Comparison of ENCODE assay signal across 18 mouse cellular contexts in the genomic region with DNA sequence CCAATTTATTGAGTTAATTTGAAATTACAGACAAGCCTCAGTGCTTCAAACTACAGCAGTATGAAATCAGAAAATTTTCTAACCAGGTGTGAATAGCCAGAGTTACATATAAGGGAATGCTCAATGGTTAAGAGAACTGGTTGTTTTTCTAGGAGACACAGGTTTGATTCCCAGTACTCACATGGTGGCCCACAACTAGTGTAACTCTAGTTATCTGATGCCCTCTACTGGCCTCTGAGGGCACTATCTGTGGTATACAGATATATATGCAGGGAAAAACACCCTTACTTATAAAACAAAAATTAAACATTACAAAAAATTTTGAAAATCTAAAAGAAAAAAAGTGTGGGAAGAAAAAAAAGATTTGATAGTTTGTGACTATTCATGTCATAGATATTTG. TPM values are rescaled to one million over a fixed set of nuclear protein-coding genes. Genes with fewer than 3 reads are reported as not detected.
DNase-seq lines count a peak whose midpoint lies in the region; ATAC-seq and TF ChIP-seq lines count a peak whose summit lies in the region.
"Had no signal": no experiment of that assay in that cellular context is flagged by ENCODE, and none has a peak within 500 bp of the region (broad histone marks: within the 10 kb centered on the region; RNA-seq: fewer than 3 reads in every experiment).

No protein-coding gene starts in this region.

- no peak overlapping the region for H3K27ac ChIP-seq in intestine, postnatal 0 days (ENCODE audit: low read depth, low read length)
- no peak overlapping the region for H3K27ac ChIP-seq in intestine, embryonic 16.5 days (ENCODE audit: low read length)
- H3K27ac ChIP-seq: embryonic facial prominence, embryonic 13.5 days; hindbrain, embryonic 15.5 days; limb, embryonic 10.5 days had no signal

- TF ChIP-seq CTCF in intestine, postnatal 0 days (IDR thresholded peaks at IDR 0.05; ENCODE audit: low read depth) = peak; percentile 48; the same call in 1 of the 2 replicates

- intact Hi-C loops in heart, postnatal 36 days (cut with DNase I) = no loop called here

- no peaks in the 10 kb centered on the region; the same call in 1 of the 2 replicates for H3K4me1 ChIP-seq in intestine, postnatal 0 days (replicated peaks; ENCODE audit: control insufficient read depth, insufficient read depth, low read length)
- H3K4me1 ChIP-seq in intestine, embryonic 16.5 days (ENCODE audit: control insufficient read depth, insufficient read depth, low read length) = no peaks in the 10 kb centered on the region
- H3K4me1 ChIP-seq: embryonic facial prominence, embryonic 13.5 days; hindbrain, embryonic 15.5 days; limb, embryonic 10.5 days had no signal

- H3K27me3 ChIP-seq in intestine, postnatal 0 days (replicated peaks; ENCODE audit: control insufficient read depth, insufficient read depth, low read length) = no peaks in the 10 kb centered on the region
- H3K27me3 ChIP-seq in intestine, embryonic 16.5 days (replicated peaks; ENCODE audit: control insufficient read depth, insufficient read depth, low read length) = no peaks in the 10 kb centered on the region
- H3K27me3 ChIP-seq: embryonic facial prominence, embryonic 13.5 days; hindbrain, embryonic 15.5 days; Patski had no signal

- no peak for ATAC-seq in intestine, postnatal 0 days
- ATAC-seq in intestine, embryonic 16.5 days = no peak
- ATAC-seq: Patski had no signal

- no peak overlapping the region for H3K9ac ChIP-seq in intestine, postnatal 0 days (ENCODE audit: low read depth, low read length)
- no peak overlapping the region for H3K9ac ChIP-seq in intestine, embryonic 16.5 days (ENCODE audit: low read depth, low read length)
- H3K9ac ChIP-seq: embryonic facial prominence, embryonic 13.5 days; hindbrain, embryonic 15.5 days had no signal

- H3K4me2 ChIP-seq in intestine, postnatal 0 days (replicated peaks; ENCODE audit: low read depth) = no peak overlapping the region
- no peak overlapping the region for H3K4me2 ChIP-seq in intestine, embryonic 16.5 days (ENCODE audit: low read depth, low read length)
- H3K4me2 ChIP-seq: embryonic facial prominence, embryonic 13.5 days; hindbrain, embryonic 15.5 days had no signal

- H3K4me3 ChIP-seq in intestine, postnatal 0 days (ENCODE audit: low read depth, low read length) = no peak overlapping the region
- H3K4me3 ChIP-seq in intestine, embryonic 16.5 days (ENCODE audit: low read length) = no peak overlapping the region
- H3K4me3 ChIP-seq: embryonic facial prominence, embryonic 13.5 days; hindbrain, embryonic 15.5 days; limb, embryonic 10.5 days; myocyte had no signal

- peaks cover 53% of the 10 kb centered on the region for H3K36me3 ChIP-seq in intestine, postnatal 0 days (ENCODE audit: control insufficient read depth, insufficient read depth)
- H3K36me3 ChIP-seq in intestine, embryonic 16.5 days (ENCODE audit: control insufficient read depth, insufficient read depth, low read length) = peaks cover 3% of the 10 kb centered on the region; the same call in 1 of the 2 replicates

- no peaks in the 10 kb centered on the region for H3K9me3 ChIP-seq in intestine, postnatal 0 days (ENCODE audit: control insufficient read depth)
- H3K9me3 ChIP-seq in intestine, embryonic 16.5 days (ENCODE audit: control insufficient read depth, low read length) = no peaks in the 10 kb centered on the region
- H3K9me3 ChIP-seq: embryonic facial prominence, embryonic 13.5 days; hindbrain, embryonic 15.5 days had no signal

- peak; percentile 16 for DNase-seq in retina, embryonic 14.5 days (ENCODE audit: low spot score)
- no peak for DNase-seq in retina, postnatal 1 day
- peak; percentile 43 for DNase-seq in ZHBTc4 (ENCODE audit: low read depth, low spot score)
- DNase-seq in adrenal gland, postnatal 14 days = no peak
- no peak for DNase-seq in heart, postnatal 36 days
- DNase-seq: adrenal gland, postnatal 25 days; cerebellum, adult 18-20 months; heart, adult 18-20 months; kidney, postnatal 4 days; lung, postnatal 14 days; thymus, postnatal 25 days had no signal

RNA-seq across cellular contexts. Expression of a gene that starts 17.2 kb away (rescaled TPM):
- polyA plus RNA-seq in intestine, postnatal 0 days (2015; fragmentation: Nextera tagmentation; extraction: Ambion mirVana) = 15.0 and 21.2 TPM in 2 replicates
- 15.8 and 17.1 TPM in 2 replicates for polyA plus RNA-seq in intestine, embryonic 16.5 days (2015; fragmentation: Nextera tagmentation; extraction: Ambion mirVana)
- 59.0 and 63.1 TPM in 2 replicates for total RNA-seq in adrenal gland, postnatal 14 days (2021)
- 10 to 100 TPM; 45.8 to 49.0 TPM for total RNA-seq in heart, postnatal 36 days (2021)

RNA-seq across cellular contexts. Expression of a gene that starts 52.8 kb away (rescaled TPM):
- polyA plus RNA-seq in intestine, postnatal 0 days (2015; fragmentation: Nextera tagmentation; extraction: Ambion mirVana) = 0.08 and 0.13 TPM in 2 replicates
- 0.45 and 0.98 TPM in 2 replicates for polyA plus RNA-seq in intestine, embryonic 16.5 days (2015; fragmentation: Nextera tagmentation; extraction: Ambion mirVana)
- 0.04 and 0.33 TPM in 2 replicates for total RNA-seq in adrenal gland, postnatal 14 days (2021)
- total RNA-seq in heart, postnatal 36 days (2021) = not detected

Comparison
In these comparisons a context has a peak if more than half of its experiments do, and no peak if none do; other contexts are left out.
1. DNase-seq: peak in retina, embryonic 14.5 days (single experiment) and ZHBTc4 (single experiment); none in retina, postnatal 1 day (single experiment), adrenal gland, postnatal 14 days (single experiment) and heart, postnatal 36 days (0 of 2).